Mouse (Mus musculus): ENCODE measurements around the gene Ttyh1. TPM values are rescaled to one million over a fixed set of nuclear protein-coding genes. Genes with fewer than 3 reads are reported as not detected.

The Ttyh1 gene
- 295 and 344 TPM in 2 replicates for polyA plus RNA-seq (2015; fragmentation: Nextera tagmentation; extraction: Ambion mirVana)

DNA sequence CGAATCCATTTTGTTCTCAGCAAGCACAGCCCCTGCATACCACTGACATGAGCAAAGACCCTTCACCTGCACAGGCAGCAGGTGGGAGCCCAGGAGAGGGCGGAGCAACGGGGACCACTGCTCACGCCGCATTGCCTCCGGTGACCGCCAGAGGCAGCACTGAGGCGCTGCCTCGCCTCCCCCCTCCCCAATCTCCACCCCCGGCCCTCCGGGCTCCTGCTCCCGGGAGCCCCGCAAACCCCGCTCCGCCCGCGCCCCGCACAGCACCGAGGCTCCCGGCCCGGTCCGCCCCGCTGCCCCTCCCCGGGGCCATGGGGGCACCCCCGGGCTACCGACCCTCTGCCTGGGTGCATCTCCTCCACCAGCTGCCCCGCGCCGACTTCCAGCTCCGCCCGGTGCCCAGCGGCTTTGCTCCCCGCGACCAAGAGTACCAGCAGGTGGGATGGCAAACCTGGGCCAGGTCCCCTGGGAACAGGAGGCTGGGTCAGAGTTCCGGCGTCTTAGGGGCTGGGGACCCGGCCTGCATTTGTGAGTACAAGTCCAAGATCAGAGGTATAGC lies at the start of gene Ttyh1:
Gene Ttyh1, plus strand, starts transcription at position 65 of the 559 bp plus-strand sequence.

GRCm38 (mm10) chr7:4136771-4137531 lies 17.7 kb downstream of the Ttyh1 start, which contains the start of gene Leng8:
Gene Leng8 (plus strand): TSS chr7:4137039.

DNA sequence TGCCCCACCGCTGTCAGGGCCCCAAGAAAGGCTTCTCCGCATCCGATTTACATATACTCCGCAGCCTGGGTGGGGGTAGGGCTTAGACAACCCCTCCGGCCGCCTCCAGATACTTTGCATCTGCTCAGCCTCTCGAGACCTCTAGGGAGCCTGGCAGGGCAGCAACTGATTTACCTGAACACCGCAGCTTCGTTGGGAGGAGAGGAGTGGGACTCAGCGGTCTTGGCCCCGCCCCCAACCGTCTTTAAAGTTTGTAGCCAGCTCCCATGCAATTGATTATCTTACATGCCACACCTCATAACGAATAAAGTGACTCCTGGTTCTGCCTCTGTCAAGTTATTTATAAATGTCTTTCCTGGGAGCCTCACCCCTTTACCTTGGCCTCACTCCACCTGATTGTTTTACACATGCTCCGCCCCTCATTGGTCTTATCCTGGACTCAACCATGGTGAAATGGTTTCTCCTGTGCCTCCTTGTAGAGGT lies 30.9 kb downstream of the Ttyh1 start, which contains the start of gene Leng9:
Gene Leng9, minus strand, starts transcription at position 316 of the 483 bp plus-strand sequence.

DNA sequence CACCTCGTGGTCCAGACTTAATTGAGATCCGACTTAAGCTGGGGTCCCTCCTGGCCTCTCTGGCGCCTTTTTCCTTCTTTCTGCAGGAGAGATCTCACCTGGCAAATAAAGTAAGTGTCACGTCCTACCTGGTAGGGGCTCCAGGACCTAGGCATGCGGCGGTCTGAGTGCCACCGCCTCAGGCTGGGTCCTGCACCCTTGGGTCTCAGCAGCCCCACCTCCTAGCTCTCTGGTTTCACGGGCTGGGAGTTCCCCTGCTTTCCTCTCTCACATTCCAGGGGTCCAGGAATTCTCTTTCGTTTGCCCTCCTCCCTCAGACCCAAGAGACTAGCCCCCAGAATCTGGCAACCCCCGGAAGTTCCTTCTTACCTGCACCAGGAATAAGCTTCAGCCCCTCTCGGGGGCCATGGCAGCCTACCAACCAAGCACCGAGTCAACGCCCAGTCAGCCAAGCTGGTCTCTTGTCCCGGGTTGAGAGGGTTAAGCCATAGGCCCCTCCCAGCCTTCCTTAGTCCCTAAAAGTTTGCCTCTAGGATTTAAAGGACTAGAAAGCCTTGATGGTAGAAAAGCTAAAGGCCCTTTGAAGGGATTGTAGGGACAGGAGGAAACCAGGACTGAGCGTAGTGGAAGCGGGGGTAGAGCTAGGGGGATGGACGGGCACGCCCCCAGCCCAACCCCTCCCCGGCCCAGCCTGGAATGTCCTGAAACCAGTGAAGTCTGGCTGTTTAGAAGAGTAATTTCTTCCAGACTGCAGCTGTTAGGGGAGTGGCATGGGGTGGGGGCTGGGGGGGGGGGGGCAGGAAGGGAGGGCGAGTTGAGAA lies 45.1 kb downstream of the Ttyh1 start, which contains the start of gene Cdc42ep5:
Gene Cdc42ep5, minus strand, starts transcription at position 771 of the 821 bp plus-strand sequence.

Other genes with a start within 250 kb of the Ttyh1 start
- 0.17 TPM in 1 of 2 replicates, not detected in the other for gene Gm14548, start 221.3 kb upstream of the Ttyh1 start, polyA plus RNA-seq (2015; fragmentation: Nextera tagmentation; extraction: Ambion mirVana)
- gene Lilra6, start 203.9 kb upstream of the Ttyh1 start, polyA plus RNA-seq (2015; fragmentation: Nextera tagmentation; extraction: Ambion mirVana): 0.06 TPM in 1 of 2 replicates, not detected in the other
- gene Lair1, start 56.2 kb upstream of the Ttyh1 start, polyA plus RNA-seq (2015; fragmentation: Nextera tagmentation; extraction: Ambion mirVana): 4.8 and 5.0 TPM in 2 replicates
- gene Leng8, start 17.6 kb downstream of the Ttyh1 start, polyA plus RNA-seq (2015; fragmentation: Nextera tagmentation; extraction: Ambion mirVana): 39.6 and 53.1 TPM in 2 replicates
- gene Leng9, start 31.0 kb downstream of the Ttyh1 start, polyA plus RNA-seq (2015; fragmentation: Nextera tagmentation; extraction: Ambion mirVana): 6.5 and 7.2 TPM in 2 replicates
- 11.5 and 16.0 TPM in 2 replicates for gene Cdc42ep5, start 45.5 kb downstream of the Ttyh1 start, polyA plus RNA-seq (2015; fragmentation: Nextera tagmentation; extraction: Ambion mirVana)
- gene Lilra5, start 118.3 kb downstream of the Ttyh1 start, polyA plus RNA-seq (2015; fragmentation: Nextera tagmentation; extraction: Ambion mirVana): 0.14 and 0.21 TPM in 2 replicates
- gene Ncr1, start 218.3 kb downstream of the Ttyh1 start, polyA plus RNA-seq (2015; fragmentation: Nextera tagmentation; extraction: Ambion mirVana): not detected in 2 replicates